Mouse (Mus musculus): ENCODE data around the gene Cntn3. TPM values are rescaled to one million over a fixed set of nuclear protein-coding genes. Genes with fewer than 3 reads are reported as not detected.

Cntn3 gene
- polyA plus RNA-seq, 1 experiment: not detected

DNA sequence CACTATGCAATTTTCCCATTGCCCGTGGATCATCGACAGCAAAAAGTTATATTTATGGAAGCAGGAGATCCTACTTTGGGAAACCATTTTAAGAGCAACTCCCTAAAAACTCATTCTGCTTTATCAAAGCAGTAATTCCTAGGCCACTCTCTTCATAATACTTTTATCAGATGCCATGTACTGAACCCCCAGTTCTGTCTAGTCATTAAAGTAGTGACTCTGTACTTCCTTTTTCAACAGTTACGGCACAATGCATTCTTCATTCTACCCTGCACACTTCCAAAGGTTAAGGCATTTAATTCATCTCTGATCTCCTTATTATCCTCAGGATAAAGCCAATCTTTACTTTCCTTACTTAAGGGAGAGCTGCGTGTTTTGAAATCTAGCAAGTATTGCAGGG, 184.3 kb downstream of the Cntn3 start:
- Histone ChIP-seq H3K4me3 (ENCODE audit: insufficient read depth, low read depth, low read length) (no peak overlapping the region), H3K27ac (ENCODE audit: insufficient read depth, low read depth, low read length) (no peak overlapping the region), H3K4me1 (ENCODE audit: control insufficient read depth, insufficient read depth, low read length) (no peaks in the 10 kb centered on the region)
- 86% methylated on average over 4 of the region's 4 CpGs for WGBS
- TF ChIP-seq CTCF (IDR thresholded peaks at IDR 0.05; ENCODE audit: insufficient read depth, low read depth, low read length): no peak
- TF ChIP-seq POLR2A (IDR thresholded peaks at IDR 0.05; ENCODE audit: insufficient read depth, low read depth, low read length): no peak

DNA sequence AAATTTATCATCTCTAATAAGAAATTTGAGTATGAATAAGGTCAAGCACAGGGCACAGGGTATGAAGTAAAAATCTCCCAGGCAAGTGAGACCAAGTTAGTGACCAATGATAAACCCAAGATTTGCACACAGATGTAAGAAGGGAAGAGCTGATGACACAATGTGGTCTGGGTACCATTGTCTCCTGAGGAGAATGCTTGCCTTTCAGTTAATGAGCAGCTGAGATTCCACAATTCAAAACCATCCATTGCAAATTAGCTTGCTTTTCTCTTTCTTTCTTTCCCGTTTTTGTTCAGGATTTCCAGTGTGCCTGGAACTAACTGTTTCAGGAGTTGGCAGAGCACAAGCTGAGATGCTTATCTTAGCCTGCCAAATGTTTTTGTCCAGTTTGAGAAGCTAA, 200.8 kb downstream of the Cntn3 start:
- H3K27ac ChIP-seq (ENCODE audit: insufficient read depth, low read depth, low read length): no peak overlapping the region
- 65% methylated on average over 1 of the region's 1 CpGs for WGBS
- TF ChIP-seq POLR2A (IDR thresholded peaks at IDR 0.05; ENCODE audit: insufficient read depth, low read depth, low read length): no peak
- TF ChIP-seq CTCF (IDR thresholded peaks at IDR 0.05; ENCODE audit: insufficient read depth, low read depth, low read length): no peak
- no peaks in the 10 kb centered on the region for H3K4me1 ChIP-seq (ENCODE audit: control insufficient read depth, insufficient read depth, low read length)
- no peak overlapping the region for H3K4me3 ChIP-seq (ENCODE audit: insufficient read depth, low read depth, low read length)

DNA sequence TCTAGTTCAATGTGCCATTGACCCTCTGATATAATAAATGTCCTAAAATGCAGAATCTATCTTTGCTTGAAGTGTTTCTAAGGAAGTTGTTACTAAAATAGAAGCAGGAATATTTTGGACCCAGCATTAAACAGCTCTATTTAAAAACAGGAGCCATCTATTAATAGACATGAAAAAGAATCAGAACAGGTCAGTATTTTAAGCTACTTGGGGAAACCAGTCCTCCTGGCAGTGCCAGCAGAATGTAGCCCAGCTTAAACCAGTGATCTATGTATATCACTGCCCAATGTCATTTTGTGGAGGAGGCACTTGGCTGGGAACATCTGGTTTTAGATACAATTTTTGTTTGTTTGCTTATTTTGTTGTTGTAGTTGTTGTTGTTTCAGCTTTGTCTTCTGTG, 209.0 kb downstream of the Cntn3 start:
- no peak overlapping the region for H3K27ac ChIP-seq (ENCODE audit: insufficient read depth, low read depth, low read length)
- H3K4me3 ChIP-seq (ENCODE audit: insufficient read depth, low read depth, low read length): no peak overlapping the region
- TF ChIP-seq POLR2A (IDR thresholded peaks at IDR 0.05; ENCODE audit: insufficient read depth, low read depth, low read length) (no peak), CTCF (IDR thresholded peaks at IDR 0.05; ENCODE audit: insufficient read depth, low read depth, low read length) (no peak)
- H3K4me1 ChIP-seq (ENCODE audit: control insufficient read depth, insufficient read depth, low read length): no peaks in the 10 kb centered on the region

DNA sequence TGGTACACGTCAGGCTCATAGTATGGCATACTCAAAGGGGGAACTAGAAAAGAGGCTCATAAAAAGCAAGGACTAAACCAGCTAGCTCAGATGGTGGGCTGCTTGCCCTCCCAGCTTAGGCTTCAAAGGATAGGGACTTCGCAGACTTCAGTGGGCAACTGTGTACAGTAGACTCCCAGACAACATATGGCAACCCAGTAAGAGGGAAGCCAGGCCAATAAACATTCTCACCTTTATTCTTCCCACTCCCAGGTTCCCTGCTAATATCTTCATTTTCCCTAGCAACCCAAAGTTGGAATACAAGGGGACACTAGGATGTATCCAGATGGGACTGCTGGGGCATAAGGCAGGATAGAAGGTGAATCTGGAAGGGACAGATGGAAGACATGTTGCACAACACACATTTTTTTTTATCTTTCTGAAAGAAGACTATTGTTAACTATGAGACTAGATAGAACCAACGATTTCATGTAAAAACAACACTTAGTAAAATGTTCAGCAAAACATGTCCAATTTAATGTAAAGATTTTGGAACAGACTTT, 209.5 kb downstream of the Cntn3 start:
- no peaks in the 10 kb centered on the region for H3K4me1 ChIP-seq (ENCODE audit: control insufficient read depth, insufficient read depth, low read length)
- H3K27ac ChIP-seq (ENCODE audit: insufficient read depth, low read depth, low read length): no peak overlapping the region
- no peak overlapping the region for H3K4me3 ChIP-seq (ENCODE audit: insufficient read depth, low read depth, low read length)
- WGBS: 84% methylated on average over 3 of the region's 3 CpGs
- no peak for TF ChIP-seq CTCF (IDR thresholded peaks at IDR 0.05; ENCODE audit: insufficient read depth, low read depth, low read length)
- TF ChIP-seq POLR2A (IDR thresholded peaks at IDR 0.05; ENCODE audit: insufficient read depth, low read depth, low read length): no peak

DNA sequence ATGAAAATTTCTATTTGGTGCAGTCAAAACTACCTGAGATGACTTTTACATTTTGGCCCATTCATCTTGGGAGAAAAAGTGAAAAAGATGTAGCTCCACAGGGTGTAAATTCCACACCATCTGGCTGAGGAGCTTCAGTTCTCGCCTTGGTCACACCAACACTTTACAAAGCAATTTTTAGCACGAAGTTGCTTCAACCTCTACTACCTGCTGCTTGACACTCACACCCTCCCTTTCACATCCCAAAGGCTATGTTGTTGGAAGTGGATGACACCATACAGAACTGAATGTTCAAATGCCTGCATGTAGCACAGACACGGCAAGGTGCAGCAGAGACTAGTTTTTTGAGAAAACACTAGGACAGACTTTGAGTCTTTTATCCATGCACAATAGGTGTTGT, 240.8 kb downstream of the Cntn3 start:
- Histone ChIP-seq H3K4me3 (ENCODE audit: insufficient read depth, low read depth, low read length) (no peak overlapping the region), H3K4me1 (ENCODE audit: control insufficient read depth, insufficient read depth, low read length) (no peaks in the 10 kb centered on the region), H3K27ac (ENCODE audit: insufficient read depth, low read depth, low read length) (no peak overlapping the region)
- whole genome bisulfite sequencing: 88% methylated on average over 3 of the region's 3 CpGs
- TF ChIP-seq POLR2A (IDR thresholded peaks at IDR 0.05; ENCODE audit: insufficient read depth, low read depth, low read length) (no peak), CTCF (IDR thresholded peaks at IDR 0.05; ENCODE audit: insufficient read depth, low read depth, low read length) (no peak)

DNA sequence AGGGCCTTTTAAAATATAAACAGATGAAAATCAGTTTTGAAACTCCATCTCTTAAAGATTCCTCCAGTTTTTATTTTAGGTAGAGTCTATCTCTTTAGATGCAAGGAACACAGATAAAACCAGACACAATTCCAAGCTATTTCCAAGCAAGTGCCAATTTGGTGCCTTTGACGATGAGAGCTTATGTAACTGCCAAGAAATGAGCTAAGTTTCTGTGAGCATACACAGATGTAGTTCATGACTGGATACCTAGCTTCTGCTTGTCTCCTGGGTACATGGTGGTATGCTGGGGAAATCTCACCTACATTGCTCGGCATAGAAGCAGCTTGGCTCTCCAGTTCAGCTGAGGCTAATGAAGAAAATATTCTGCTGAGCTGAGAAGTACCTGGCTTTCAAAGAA, 246.2 kb downstream of the Cntn3 start:
- H3K4me1 ChIP-seq (ENCODE audit: control insufficient read depth, insufficient read depth, low read length): no peaks in the 10 kb centered on the region
- no peak for TF ChIP-seq POLR2A (IDR thresholded peaks at IDR 0.05; ENCODE audit: insufficient read depth, low read depth, low read length)
- no peak for TF ChIP-seq CTCF (IDR thresholded peaks at IDR 0.05; ENCODE audit: insufficient read depth, low read depth, low read length)
- no peak overlapping the region for H3K27ac ChIP-seq (ENCODE audit: insufficient read depth, low read depth, low read length)
- no peak overlapping the region for H3K4me3 ChIP-seq (ENCODE audit: insufficient read depth, low read depth, low read length)
- WGBS: 85% methylated on average over 2 of the region's 2 CpGs

DNA sequence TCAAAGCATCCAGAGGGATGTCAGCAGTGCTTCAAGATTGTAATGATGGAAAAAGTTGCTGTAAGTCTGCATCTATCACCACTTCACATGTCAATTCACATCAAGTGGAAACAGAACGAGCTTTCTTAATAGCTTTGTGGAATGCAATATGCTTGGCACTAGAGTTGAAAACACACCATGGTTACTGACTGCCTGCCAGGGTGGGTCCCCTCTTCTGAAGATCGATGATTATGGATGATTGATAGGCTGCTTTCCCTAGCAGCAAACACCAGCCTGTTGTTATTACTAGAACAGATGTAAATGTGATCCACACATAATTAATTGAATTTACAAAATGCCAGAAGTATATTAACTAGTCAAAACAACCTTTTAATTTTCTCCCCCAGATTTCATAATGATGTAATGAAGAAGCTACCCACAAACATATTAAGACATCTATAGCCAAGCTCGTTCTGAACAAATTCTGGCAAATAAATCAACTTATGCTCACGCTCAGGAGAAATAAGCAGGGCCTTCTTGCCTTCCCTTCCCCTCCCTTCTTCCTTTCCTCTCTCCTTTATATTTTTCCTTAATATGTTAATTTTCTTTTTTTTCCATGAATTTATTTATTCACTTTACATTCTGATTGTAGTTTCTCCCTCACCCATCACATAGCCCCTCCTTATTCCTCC, 250.2 kb downstream of the Cntn3 start:
- H3K27ac ChIP-seq (ENCODE audit: insufficient read depth, low read depth, low read length): no peak overlapping the region
- TF ChIP-seq POLR2A (IDR thresholded peaks at IDR 0.05; ENCODE audit: insufficient read depth, low read depth, low read length): no peak
- no peak for TF ChIP-seq CTCF (IDR thresholded peaks at IDR 0.05; ENCODE audit: insufficient read depth, low read depth, low read length)
- 68% methylated on average over 4 of the region's 4 CpGs for WGBS
- H3K4me1 ChIP-seq (ENCODE audit: control insufficient read depth, insufficient read depth, low read length): no peaks in the 10 kb centered on the region
- H3K4me3 ChIP-seq (ENCODE audit: insufficient read depth, low read depth, low read length): no peak overlapping the region

DNA sequence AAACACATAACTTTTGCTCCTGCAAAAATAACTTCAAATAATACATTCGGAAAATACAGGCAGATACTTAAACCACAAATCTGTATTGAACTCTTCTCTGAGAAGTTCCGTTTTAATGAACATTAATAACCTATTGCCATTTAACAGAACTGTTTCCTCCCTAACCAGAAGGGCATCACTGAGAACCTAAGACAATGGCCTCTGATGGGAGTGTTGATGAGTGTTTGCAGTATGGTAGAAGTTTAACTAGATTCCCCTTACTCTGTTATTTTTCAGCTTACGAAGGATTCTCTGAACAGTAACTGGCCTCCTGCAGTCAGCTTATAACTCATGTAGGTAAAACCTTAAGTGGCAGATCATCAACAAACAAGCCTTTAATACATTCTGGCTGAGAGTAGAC, 253.1 kb downstream of the Cntn3 start:
- H3K27ac ChIP-seq (ENCODE audit: insufficient read depth, low read depth, low read length): no peak overlapping the region
- TF ChIP-seq POLR2A (IDR thresholded peaks at IDR 0.05; ENCODE audit: insufficient read depth, low read depth, low read length) (no peak), CTCF (IDR thresholded peaks at IDR 0.05; ENCODE audit: insufficient read depth, low read depth, low read length) (no peak)
- no peaks in the 10 kb centered on the region for H3K4me1 ChIP-seq (ENCODE audit: control insufficient read depth, insufficient read depth, low read length)
- no peak overlapping the region for H3K4me3 ChIP-seq (ENCODE audit: insufficient read depth, low read depth, low read length)
- 77% methylated on average over 3 of the region's 3 CpGs for WGBS

DNA sequence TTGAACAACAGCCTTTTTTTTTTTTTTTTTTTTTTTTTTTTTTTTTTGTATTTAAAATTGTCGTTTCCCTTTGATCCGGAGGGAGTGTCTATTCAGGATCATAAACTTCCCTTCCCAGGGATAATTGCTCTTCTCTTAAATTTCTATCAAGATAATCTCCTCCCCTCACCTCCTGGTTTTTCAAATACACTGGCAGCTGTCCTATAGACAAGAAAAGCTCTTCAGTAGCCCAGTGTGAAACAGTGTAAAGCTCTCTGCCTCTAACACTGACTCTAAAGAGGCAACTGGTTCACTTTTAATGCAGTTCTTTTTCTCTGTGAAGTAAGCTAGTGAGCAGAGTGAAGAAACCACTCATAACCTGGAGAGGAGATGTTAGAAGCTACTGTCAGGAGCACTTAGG, 290.0 kb downstream of the Cntn3 start:
- H3K27ac ChIP-seq (ENCODE audit: insufficient read depth, low read depth, low read length): no peak overlapping the region
- WGBS: 44% methylated on average over 2 of the region's 2 CpGs
- no peak overlapping the region for H3K4me3 ChIP-seq (ENCODE audit: insufficient read depth, low read depth, low read length)
- H3K4me1 ChIP-seq (ENCODE audit: control insufficient read depth, insufficient read depth, low read length): no peaks in the 10 kb centered on the region
- TF ChIP-seq POLR2A (IDR thresholded peaks at IDR 0.05; ENCODE audit: insufficient read depth, low read depth, low read length): no peak

DNA sequence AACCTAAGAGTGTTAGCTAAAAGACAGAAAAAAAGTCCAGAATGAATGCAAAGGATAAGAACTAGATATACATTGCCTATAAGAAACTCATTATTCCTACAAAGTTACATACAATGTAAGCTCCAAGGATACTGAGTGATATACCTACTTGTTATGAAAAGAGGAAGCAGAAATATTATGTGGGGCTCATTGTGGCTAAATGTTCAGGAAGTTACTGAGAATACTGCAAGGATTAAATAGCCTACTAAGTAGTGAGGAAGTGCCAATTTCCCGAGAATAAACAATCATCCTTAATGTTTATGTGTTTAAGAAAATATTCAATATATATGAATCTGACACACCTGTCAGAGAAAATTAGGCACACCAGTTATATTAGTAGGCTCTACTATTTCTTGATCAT, 341.9 kb downstream of the Cntn3 start:
- TF ChIP-seq CTCF (IDR thresholded peaks at IDR 0.05; ENCODE audit: insufficient read depth, low read depth, low read length): no peak
- TF ChIP-seq POLR2A (IDR thresholded peaks at IDR 0.05; ENCODE audit: insufficient read depth, low read depth, low read length): no peak
- no peak overlapping the region for H3K4me3 ChIP-seq (ENCODE audit: insufficient read depth, low read depth, low read length)
- WGBS: 84% methylated on average over 1 of the region's 1 CpGs

More for the DNA sequence above, 341.9 kb downstream of the Cntn3 start:
- H3K4me1 ChIP-seq (ENCODE audit: control insufficient read depth, insufficient read depth, low read length): no peaks in the 10 kb centered on the region
- H3K27ac ChIP-seq (ENCODE audit: insufficient read depth, low read depth, low read length): no peak overlapping the region

All from olfactory bulb, adult 2 months (tissue).